Comparison of ENCODE assay signal across 21 mouse cellular contexts in genomic region chr7:122310726-122311018, GRCm38 (mm10).
"Had no signal": no experiment of that assay in that cellular context is flagged by ENCODE, and none has a peak within 500 bp of the region (broad histone marks: within the 10 kb centered on the region; RNA-seq: fewer than 3 reads in every experiment).

No protein-coding gene starts in this region.

- H3K9ac ChIP-seq: limb, embryonic 12.5 days; limb, embryonic 15.5 days; liver, embryonic 13.5 days; lung, embryonic 15.5 days; midbrain, embryonic 12.5 days; midbrain, embryonic 15.5 days; neural tube, embryonic 13.5 days; stomach, embryonic 15.5 days had no signal

- H3K27ac ChIP-seq: kidney, postnatal 0 days; limb, embryonic 12.5 days; limb, embryonic 15.5 days; liver, embryonic 13.5 days; lung, embryonic 15.5 days; midbrain, embryonic 12.5 days; midbrain, embryonic 15.5 days; neural tube, embryonic 13.5 days; stomach, embryonic 15.5 days had no signal

- ATAC-seq: intestine, postnatal 0 days; midbrain, embryonic 15.5 days had no signal

- H3K4me3 ChIP-seq: layer of hippocampus, adult 2 months; limb, embryonic 12.5 days; limb, embryonic 15.5 days; liver, embryonic 13.5 days; lung, embryonic 15.5 days; midbrain, embryonic 12.5 days; midbrain, embryonic 15.5 days; myocyte; neural tube, embryonic 13.5 days; stomach, embryonic 15.5 days had no signal

- DNase-seq: kidney, adult 2 months; kidney, postnatal 25 days; layer of hippocampus, adult 9-11 months; left cerebral cortex, postnatal 4 days; liver, embryonic 13.5 days; lung, adult 18-20 months; lung, postnatal 10 days; right cerebral cortex, postnatal 4 days; spleen, adult 18-20 months; thymus, postnatal 36 days had no signal

- H3K4me2 ChIP-seq: limb, embryonic 12.5 days; limb, embryonic 15.5 days; liver, embryonic 13.5 days; lung, embryonic 15.5 days; midbrain, embryonic 12.5 days; midbrain, embryonic 15.5 days; neural tube, embryonic 13.5 days; stomach, embryonic 15.5 days had no signal

- H3K4me1 ChIP-seq: lung, embryonic 15.5 days; stomach, embryonic 15.5 days had no signal

- H3K27me3 ChIP-seq: limb, embryonic 12.5 days; limb, embryonic 15.5 days; liver, embryonic 13.5 days; lung, embryonic 15.5 days; midbrain, embryonic 12.5 days; midbrain, embryonic 15.5 days; neural tube, embryonic 13.5 days; stomach, embryonic 15.5 days had no signal

- H3K36me3 ChIP-seq: limb, embryonic 12.5 days; limb, embryonic 15.5 days; liver, embryonic 13.5 days; lung, embryonic 15.5 days; midbrain, embryonic 12.5 days; midbrain, embryonic 15.5 days; neural tube, embryonic 13.5 days; stomach, embryonic 15.5 days had no signal

- H3K9me3 ChIP-seq: limb, embryonic 12.5 days; limb, embryonic 15.5 days; liver, embryonic 13.5 days; lung, embryonic 15.5 days; midbrain, embryonic 12.5 days; midbrain, embryonic 15.5 days; neural tube, embryonic 13.5 days; stomach, embryonic 15.5 days had no signal
